Mouse (Mus musculus) adrenal gland, adult (tissue): ENCODE measurements around the gene Akr1b7.
"Not testable (repeated sequence)": the region's sequence is repeated elsewhere in the genome, so short reads cannot be mapped to it uniquely, and the experiment has no call there.

Experiments used
- DNase-seq, 2 experiments: peaks; one replicate each; pipeline ENCODE4 v3.0.0; 2022 to 2023; ENCODE audit warnings: low spot score in 1 of 2; ENCODE audit not compliant: inconsistent age in 2 of 2

Akr1b7 gene

GRCm38 (mm10) chr6:34412023-34412422 lies at the start of gene Akr1b7:
Akr1b7 (plus strand) TSS chr6:34412334.
- peak; percentile 84 to 94 for DNase-seq

DNA sequence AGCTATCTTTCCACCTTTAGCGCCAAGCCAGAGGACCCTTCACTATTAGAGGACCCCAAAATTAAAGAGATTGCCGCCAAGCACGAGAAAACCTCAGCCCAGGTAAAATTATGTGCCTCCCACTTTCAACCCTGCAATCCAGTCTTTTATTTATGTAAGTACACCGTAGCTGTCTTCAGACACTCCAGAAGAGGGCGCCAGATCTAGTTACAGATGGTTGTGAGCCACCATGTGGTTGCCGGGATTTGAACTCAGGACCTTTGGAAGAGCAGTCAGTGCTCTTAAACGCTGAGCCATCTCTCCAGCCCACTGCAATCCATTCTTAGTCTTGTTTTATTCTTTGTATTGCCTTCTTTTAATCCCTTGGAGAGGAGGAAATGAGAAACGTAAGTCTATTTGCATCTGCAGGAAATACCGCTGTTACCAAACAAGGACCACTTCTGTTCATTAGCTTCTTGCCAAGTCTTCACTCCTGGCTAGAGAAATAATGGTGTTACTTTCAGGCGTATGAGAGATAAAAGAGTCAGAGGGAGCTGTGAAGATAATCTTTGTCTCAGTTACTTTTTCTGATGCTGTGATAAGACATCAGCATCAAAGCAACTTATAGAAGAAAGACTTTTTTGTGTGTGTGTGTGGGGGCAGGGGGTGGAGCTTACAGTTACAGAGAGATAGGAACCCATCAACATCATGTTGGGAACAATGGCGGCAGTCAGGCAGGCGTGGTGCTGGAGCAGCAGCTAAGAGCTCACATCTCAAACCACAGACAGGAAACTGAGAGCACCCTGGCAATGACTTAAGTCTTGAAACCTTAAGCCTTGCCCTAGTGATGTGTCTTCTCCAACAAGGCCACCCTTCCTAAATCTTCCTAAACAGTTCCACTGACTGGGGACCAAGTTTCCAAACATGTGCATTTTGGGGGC lies 47.7 kb upstream of the Akr1b7 start:
- no peak for DNase-seq

DNA sequence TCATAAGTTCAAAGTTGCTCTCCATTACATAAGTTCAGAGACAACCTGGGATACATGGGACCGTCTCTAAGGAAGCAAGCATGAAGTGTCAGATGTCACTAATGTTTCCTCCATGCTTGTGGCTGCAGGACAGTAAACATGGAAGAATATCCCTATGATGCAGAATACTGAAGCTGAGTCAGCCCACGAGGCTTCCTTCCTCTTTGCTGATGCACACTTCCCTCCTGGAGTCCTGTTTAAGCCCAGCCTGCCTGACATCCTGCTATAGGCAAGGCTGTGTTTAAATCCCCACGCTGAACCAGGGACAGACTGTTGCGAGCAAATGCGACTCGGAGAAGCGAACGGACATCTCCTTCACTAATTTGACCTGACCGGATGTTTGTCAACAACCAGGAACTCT lies 44.1 kb upstream of the Akr1b7 start:
- DNase-seq, result no peak

DNA sequence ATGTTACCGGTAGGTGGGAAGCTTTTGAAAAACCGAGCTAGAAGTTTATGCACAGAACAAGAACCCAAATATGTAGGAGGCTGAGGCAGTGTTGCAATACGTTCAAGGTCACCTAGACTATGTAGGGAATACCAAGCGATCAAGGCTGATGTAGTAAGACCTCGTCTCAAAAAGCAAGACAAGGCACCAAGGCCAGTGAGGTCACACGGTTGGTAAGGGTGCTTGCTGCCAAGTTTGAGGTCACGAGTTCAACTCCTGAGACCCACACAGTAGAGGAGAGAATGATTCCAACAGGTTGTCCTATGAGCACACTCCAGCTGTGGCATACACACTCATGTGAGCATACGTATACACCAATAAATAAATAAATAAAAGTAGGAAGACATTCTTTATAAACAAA lies 42.1 kb upstream of the Akr1b7 start:
- DNase-seq, result peak; percentile 46 to 75

DNA sequence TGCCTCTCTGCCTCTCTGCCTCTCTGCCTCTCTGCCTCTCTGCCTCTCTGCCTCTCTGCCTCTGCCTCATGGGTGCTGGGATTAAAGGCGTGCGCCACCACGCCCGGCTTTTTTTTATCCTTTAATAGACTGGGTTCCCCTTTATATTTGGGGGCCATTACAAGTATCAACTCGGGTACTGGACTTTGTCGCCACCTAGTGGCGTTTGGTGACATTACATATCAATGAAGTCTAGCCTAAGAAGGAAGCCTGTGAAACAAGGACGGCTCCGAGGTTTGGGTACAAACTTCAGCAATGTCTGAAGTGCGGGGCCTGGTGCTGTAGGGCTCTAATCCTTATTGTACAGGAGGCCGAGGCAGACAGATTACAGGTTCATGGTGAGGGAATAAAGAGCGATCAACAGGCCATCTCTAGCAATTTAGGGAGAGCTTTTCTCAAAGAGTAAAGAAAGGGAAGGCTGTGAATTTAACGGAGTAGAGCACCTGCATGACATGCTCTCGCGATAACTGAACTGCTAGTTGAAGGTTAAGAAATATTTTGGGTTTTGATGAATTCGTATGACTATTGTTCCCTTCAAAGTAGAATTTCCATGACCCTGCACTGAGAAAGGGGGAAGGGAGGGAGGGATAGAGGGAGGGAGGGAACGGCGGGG lies 40.3 kb upstream of the Akr1b7 start:
- peak; percentile 83 to 96 for DNase-seq

DNA sequence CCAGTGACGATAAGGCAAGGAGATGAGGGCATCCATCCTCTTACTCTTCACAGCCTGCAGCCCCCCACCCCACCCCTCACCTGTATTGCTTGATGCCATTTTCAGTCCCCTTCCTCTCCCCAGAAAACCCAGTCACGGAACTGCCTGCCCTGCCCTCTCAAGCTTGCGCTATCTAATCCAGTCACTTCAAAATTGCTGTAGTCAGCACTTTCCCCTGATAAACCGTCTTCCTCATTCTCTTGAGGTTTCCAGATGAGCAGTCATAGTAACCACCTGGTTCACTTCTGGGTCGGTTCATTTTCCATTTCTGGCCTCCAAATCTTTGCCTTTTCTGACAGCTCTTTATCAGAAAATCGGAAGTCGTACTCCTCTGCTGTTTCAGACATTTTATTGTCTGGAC lies 38.3 kb upstream of the Akr1b7 start:
- DNase-seq, result peak in 1 of 2 experiments; percentile 30

DNA sequence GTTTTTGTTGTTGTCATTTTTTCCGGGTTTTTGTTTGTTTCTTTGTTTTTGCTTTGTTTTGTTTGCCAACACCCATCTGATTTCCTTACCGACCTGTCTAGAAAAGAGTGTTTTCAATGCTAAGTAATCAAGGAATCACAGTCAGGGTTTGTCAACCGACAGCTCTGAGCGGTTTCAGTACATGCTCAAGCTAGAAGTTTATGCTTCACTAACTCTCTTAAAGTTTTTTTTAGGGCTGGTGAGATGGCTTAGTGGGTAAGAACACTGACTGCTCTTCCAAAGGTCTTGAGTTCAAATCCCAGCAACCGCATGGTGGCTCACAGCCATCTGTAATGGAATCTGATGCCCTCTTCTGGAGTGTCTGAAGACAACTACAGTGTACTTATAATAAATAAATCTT lies 36.2 kb upstream of the Akr1b7 start:
- DNase-seq, result not testable (repeated sequence)

GRCm38 (mm10) chr6:34383401-34383800 lies 28.7 kb upstream of the Akr1b7 start:
- DNase-seq, result peak in 1 of 2 experiments; percentile 29

GRCm38 (mm10) chr6:34384110-34384661 lies 27.9 kb upstream of the Akr1b7 start, which contains the start of gene Akr1b10:
Akr1b10 (plus strand) TSS chr6:34384218.
- peak; percentile 92 to 97 for DNase-seq

GRCm38 (mm10) chr6:34384701-34385370 lies 27.3 kb upstream of the Akr1b7 start:
- DNase-seq, result peak; percentile 82 to 91

DNA sequence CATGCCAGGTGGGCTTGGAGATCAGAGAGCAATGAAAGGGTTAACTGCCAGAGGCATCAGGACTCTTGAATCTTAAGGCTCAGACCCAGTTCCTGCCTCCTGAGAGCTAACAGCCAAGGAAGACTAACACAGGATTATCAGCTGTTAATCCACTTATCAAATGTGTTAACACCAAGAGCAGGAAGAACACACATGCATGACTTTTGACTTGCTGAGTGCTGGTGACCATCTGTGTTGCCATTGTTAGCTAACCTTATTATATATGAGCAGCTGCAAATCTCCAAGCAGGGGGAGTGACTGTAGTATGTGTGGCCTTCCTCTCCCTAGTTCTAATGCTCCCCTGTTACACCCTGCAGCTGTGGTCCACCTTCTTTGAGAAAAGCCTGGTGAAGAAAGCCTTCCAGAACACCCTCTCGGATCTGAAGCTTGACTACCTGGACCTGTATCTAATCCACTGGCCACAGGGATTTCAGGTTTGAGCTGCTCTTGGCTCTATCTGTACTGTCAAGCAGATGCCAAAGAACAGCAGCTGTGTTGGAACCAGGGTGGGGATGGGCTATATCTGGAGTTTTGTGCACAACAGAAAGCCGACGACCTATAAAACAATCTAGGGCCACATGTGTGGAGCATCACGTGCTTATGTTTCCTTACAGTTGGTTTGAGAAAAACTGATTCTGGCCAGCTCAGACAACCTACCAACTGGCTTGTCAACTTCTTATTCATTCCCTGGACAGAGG lies 23.5 kb upstream of the Akr1b7 start:
- no peak for DNase-seq

- peak; percentile 77 to 92 for DNase-seq
Measured at GRCm38 (mm10) chr6:34395897-34396296, 16.2 kb upstream of the Akr1b7 start.

DNA sequence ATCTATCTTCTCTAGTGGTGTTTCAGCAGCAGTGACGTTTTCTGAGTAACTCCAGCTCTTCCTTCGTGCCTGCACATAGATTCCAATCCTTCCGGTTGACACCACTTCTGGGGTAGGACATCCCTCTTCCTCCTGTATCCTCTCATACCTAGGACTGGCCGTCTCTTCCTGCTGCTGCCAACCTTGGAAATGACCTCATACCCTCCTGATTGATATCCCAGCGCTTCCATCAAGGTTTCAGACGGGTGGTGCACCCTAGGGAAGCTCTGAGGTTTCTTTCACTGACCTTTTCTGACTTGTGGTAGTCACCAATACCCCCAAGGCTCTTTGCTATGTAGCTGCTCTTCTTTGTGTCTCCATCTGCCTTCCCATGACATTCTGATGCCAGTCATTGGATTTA lies 13.7 kb upstream of the Akr1b7 start:
- peak; percentile 70 to 82 for DNase-seq

DNA sequence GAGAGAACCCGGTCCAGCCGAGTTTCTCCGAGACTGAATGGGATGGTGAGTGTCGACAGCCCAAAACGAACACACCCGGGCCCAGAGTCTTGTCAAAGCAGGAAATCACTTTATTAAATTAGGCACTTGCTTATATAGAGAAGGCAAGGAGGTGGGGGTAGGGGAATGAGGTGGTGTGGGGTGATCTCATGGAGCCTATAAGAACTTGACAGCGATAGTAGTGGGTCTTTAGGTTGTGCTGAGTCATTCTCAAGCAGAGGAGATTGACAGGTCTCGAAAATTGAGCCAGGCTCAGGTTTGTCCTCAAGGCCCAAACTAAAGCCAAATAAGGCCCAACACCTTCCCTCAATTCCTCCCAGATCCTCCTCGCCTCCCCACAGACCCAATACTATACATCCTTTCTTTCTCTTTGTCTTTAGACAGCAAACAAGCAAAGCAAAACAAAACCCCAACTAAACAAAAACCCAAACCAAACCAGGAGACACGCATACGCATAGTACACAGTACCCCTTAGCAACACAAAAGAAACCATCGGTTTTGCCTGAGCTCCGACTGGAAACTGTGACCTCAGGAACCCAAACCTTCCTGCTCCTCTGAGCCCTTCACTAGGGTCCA lies 12.4 kb upstream of the Akr1b7 start:
- DNase-seq, result peak in 1 of 2 experiments; percentile 44

DNA sequence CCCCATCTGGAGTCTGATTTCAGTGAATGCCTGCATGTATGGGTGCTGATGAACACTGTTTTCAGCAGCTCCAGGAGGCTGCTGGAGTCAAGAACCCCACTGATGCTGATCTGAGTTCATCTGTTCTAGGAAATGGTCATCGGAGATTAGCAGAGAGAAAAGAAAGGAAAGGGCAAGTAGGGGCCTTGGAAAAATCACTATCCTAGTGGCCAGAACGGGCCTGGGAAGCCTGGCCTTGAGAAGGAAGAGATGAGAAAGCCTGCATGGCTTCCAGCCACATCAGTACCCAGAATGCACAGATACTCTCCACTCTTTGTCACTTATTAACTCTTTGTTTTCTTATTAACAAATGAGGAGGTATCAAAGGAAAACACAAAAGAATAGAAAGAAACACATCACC lies 11.4 kb upstream of the Akr1b7 start:
- DNase-seq, result peak; percentile 65 to 88

DNA sequence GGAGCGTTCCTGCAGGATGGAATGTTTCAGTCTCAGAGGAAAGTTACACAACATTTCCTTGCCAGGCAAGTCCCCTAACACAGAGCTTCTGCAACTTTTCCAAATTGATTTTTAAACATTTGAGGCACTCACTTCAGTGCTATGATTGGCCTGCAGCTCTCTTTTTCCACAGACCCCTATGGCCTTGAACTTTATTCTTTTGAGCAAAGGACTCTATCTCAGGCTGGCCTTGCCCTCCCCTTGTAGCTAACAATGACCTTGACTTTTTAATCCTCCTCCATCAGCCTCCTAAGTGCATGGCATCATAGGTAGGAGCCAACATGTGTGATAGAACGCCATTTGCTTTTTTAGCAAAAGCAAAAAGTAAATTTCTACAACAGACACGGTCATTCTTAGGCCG lies 5.4 kb upstream of the Akr1b7 start:
- peak in 1 of 2 experiments; percentile 73 for DNase-seq

DNA sequence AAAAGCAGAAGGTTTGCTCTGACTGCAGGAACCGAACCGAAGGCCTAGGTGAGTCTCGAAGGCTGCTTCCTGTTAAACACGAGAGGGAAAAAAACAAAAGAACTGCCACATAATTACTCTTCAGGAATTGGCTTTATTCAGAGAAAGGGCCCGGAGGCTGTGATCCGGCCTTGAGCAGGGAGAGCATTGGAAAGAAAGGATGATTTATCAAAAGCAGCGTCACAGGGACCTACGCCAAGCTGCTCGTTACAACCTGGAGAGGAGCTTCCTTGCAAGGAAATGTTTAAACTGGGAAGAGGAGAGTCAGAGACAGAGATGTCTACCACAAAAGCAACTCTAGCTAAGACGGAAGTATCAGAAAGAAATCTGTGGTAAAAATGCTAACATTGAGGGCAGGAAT lies 4.7 kb upstream of the Akr1b7 start:
- peak; percentile 75 to 85 for DNase-seq

- DNase-seq, result peak in 1 of 2 experiments; percentile 60
Measured at GRCm38 (mm10) chr6:34412688-34413087, 554 bp downstream of the Akr1b7 start.

DNA sequence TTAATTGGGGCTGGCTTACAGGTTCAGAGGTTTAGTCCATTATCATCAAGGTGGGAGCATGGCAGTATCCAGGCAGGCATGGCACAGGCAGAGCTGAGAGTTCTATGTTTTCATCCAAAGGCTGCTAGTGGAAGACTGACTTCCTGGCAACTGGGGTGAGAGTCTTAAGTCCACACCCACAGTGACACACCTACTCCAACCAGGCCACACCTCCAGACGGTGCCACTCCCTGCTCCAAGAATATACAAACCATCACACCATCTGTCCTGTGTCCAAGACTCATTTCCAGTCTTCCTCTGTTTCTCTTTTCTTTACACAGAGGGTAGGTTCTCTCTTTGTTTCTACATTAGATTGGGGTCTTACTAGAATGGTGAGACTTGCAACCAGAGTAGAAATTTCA lies 1.3 kb downstream of the Akr1b7 start:
- peak in 1 of 2 experiments; percentile 72 for DNase-seq

- DNase-seq, result peak; percentile 72 to 89
Measured at GRCm38 (mm10) chr6:34416521-34416920, 4.4 kb downstream of the Akr1b7 start.
